Mouse (Mus musculus) neural tube, embryonic 15.5 days (tissue): ENCODE results near the gene Acot1. TPM values are rescaled to one million over a fixed set of nuclear protein-coding genes. Genes with fewer than 3 reads are reported as not detected.
"Not testable (repeated sequence)": the region's sequence is repeated elsewhere in the genome, so short reads cannot be mapped to it uniquely, and the experiment has no call there.

Experiments
- ATAC-seq: fragments of 200-750 bp; cut with Nextera tagmentation; 2 replicates; pipeline ENCODE4 v1.8.0; 2017; ENCODE audit warnings: mild to moderate bottlenecking, moderate TSS enrichment, moderate library complexity; ENCODE audit not compliant: low FRiP score
- H3K27ac ChIP-seq: fragments of 300-500 bp; sonication (generic); replicated peaks from 2 replicates; pipeline ENCODE4 v1.5.1; 2015; ENCODE audit warnings: mild to moderate bottlenecking, inconsistent platforms
- H3K27me3 ChIP-seq: fragments of 300-500 bp; sonication (generic); replicated peaks from 2 replicates; pipeline ENCODE4 v1.6.1; 2015; ENCODE audit warnings: inconsistent platforms
- H3K36me3 ChIP-seq: fragments of 300-500 bp; sonication (generic); 2 replicates; pipeline ENCODE4 v1.6.1; 2015; ENCODE audit warnings: inconsistent platforms
- H3K4me1 ChIP-seq: fragments of 300-500 bp; sonication (generic); 2 replicates; pipeline ENCODE4 v1.6.1; 2015; ENCODE audit warnings: inconsistent platforms
- H3K4me2 ChIP-seq: fragments of 300-500 bp; sonication (generic); 2 replicates; pipeline ENCODE4 v1.6.1; 2015; ENCODE audit warnings: inconsistent platforms, mild to moderate bottlenecking, moderate library complexity
- H3K4me3 ChIP-seq: fragments of 300-500 bp; sonication (generic); replicated peaks from 2 replicates; pipeline ENCODE4 v1.5.1; 2015; ENCODE audit warnings: mild to moderate bottlenecking, inconsistent platforms
- H3K9ac ChIP-seq: fragments of 300-500 bp; sonication (generic); replicated peaks from 2 replicates; pipeline ENCODE4 v1.6.1; 2015; ENCODE audit warnings: mild to moderate bottlenecking, inconsistent platforms
- H3K9me3 ChIP-seq: fragments of 300-500 bp; sonication (generic); replicated peaks from 2 replicates; pipeline ENCODE4 v1.6.1; 2016; ENCODE audit warnings: inconsistent platforms
- WGBS: fragments of 180-500 bp; shearing (Covaris S2); methylation state at CpG from one replicate; pipeline ENCODE4 v1.1.7; 2015; ENCODE audit warnings: mixed read lengths; 5-methylcytosine and 5-hydroxymethylcytosine counted together
- polyA plus RNA-seq: library from polyadenylated mRNA; unstranded; fragments of >200 nt; fragmentation: Nextera tagmentation; extraction: Ambion mirVana; gene quantifications from 2 replicates; pipeline ENCODE4 v1.2.1, GENCODE M21; 2015

Gene Acot1
- polyA plus RNA-seq, 1 experiment from 2014 or later: 78.4 TPM

- Histone ChIP-seq H3K9ac (no peak overlapping the region), H3K4me2 (no peak overlapping the region), H3K4me1 (0 out of 2 replicates have a peak, but pooled peaks cover 8% of the 10 kb centered on the region), H3K27ac (0 out of 2 replicates have a peak overlapping the region, but pooled peaks have one; percentile 23), H3K9me3 (no peaks in the 10 kb centered on the region), H3K4me3 (no peak overlapping the region), H3K27me3 (no peaks in the 10 kb centered on the region), H3K36me3 (no peaks in the 10 kb centered on the region)
- no peak for ATAC-seq
- 65% methylated on average over 11 of the region's 11 CpGs for WGBS
Measured at GRCm38 (mm10) chr12:83998341-83999107, 10.8 kb upstream of the Acot1 start.

GRCm38 (mm10) chr12:83999237-83999636, 10.1 kb upstream of the Acot1 start:
- H3K4me3 ChIP-seq, H3K27ac ChIP-seq, H3K4me2 ChIP-seq, H3K9ac ChIP-seq, ATAC-seq, H3K4me1 ChIP-seq, H3K27me3 ChIP-seq, H3K9me3 ChIP-seq, H3K36me3 ChIP-seq: not testable (repeated sequence)
- 67% methylated on average over 8 of the region's 8 CpGs for WGBS

- Histone ChIP-seq H3K4me1 (0 out of 2 replicates have a peak, but pooled peaks cover 8% of the 10 kb centered on the region), H3K9ac (no peak overlapping the region), H3K4me2 (no peak overlapping the region), H3K27ac (no peak overlapping the region), H3K36me3 (no peaks in the 10 kb centered on the region), H3K9me3 (no peaks in the 10 kb centered on the region), H3K27me3 (no peaks in the 10 kb centered on the region), H3K4me3 (no peak overlapping the region)
- 52% methylated on average over 3 of the region's 3 CpGs for WGBS
- no peak for ATAC-seq
Measured at GRCm38 (mm10) chr12:84000418-84000817, 8.9 kb upstream of the Acot1 start.

GRCm38 (mm10) chr12:84003866-84004265, 5.4 kb upstream of the Acot1 start:
- Histone ChIP-seq H3K36me3 (no peaks in the 10 kb centered on the region), H3K4me3 (no peak overlapping the region), H3K27me3 (no peaks in the 10 kb centered on the region), H3K4me2 (no peak overlapping the region), H3K9ac (no peak overlapping the region), H3K9me3 (no peaks in the 10 kb centered on the region), H3K4me1 (0 out of 2 replicates have a peak, but pooled peaks cover under 1% of the 10 kb centered on the region), H3K27ac (no peak overlapping the region)
- WGBS: 88% methylated on average over 1 of the region's 1 CpGs
- no peak for ATAC-seq

GRCm38 (mm10) chr12:84008251-84008650, 1.0 kb upstream of the Acot1 start:
- peak overlapping the region; percentile 77 for H3K27ac ChIP-seq
- no peaks in the 10 kb centered on the region for H3K9me3 ChIP-seq
- 81% methylated on average over 11 of the region's 12 CpGs for WGBS
- H3K27me3 ChIP-seq: no peaks in the 10 kb centered on the region
- no peaks in the 10 kb centered on the region for H3K36me3 ChIP-seq
- peaks cover 19% of the 10 kb centered on the region for H3K4me1 ChIP-seq
- no peak for ATAC-seq
- H3K4me2 ChIP-seq: peak overlapping the region; percentile 60; the same call in 1 of the 2 replicates
- H3K4me3 ChIP-seq: no peak overlapping the region
- no peak overlapping the region for H3K9ac ChIP-seq

- 34% methylated on average over 8 of the region's 8 CpGs for WGBS
- Histone ChIP-seq H3K36me3 (no peaks in the 10 kb centered on the region), H3K27me3 (no peaks in the 10 kb centered on the region), H3K4me3 (peak overlapping the region; percentile 50), H3K4me1 (peaks cover 20% of the 10 kb centered on the region), H3K27ac (peak overlapping the region; percentile 77), H3K9me3 (no peaks in the 10 kb centered on the region), H3K9ac (0 out of 2 replicates have a peak overlapping the region, but pooled peaks have one; percentile 44), H3K4me2 (peak overlapping the region; percentile 60)
- ATAC-seq: peak; percentile 50; the same call in 1 of the 2 replicates
Measured at GRCm38 (mm10) chr12:84008729-84009128, 561 bp upstream of the Acot1 start.

GRCm38 (mm10) chr12:84010201-84010600, 911 bp downstream of the Acot1 start:
- no peak for ATAC-seq
- H3K9me3 ChIP-seq: no peaks in the 10 kb centered on the region
- 73% methylated on average over 3 of the region's 3 CpGs for WGBS
- peaks cover 28% of the 10 kb centered on the region for H3K4me1 ChIP-seq
- H3K9ac ChIP-seq: peak overlapping the region; percentile 44; the same call in 1 of the 2 replicates
- H3K4me3 ChIP-seq: peak overlapping the region; percentile 50
- no peaks in the 10 kb centered on the region for H3K27me3 ChIP-seq
- peak overlapping the region; percentile 60 for H3K4me2 ChIP-seq
- H3K36me3 ChIP-seq: no peaks in the 10 kb centered on the region; the same call in 1 of the 2 replicates
- H3K27ac ChIP-seq: peak overlapping the region; percentile 77

GRCm38 (mm10) chr12:84011251-84012040, 2.2 kb downstream of the Acot1 start:
- ATAC-seq: peak; percentile 76

GRCm38 (mm10) chr12:84013130-84013529, 3.8 kb downstream of the Acot1 start:
- Histone ChIP-seq H3K9ac (no peak overlapping the region), H3K27me3 (no peaks in the 10 kb centered on the region), H3K4me2 (peak overlapping the region; percentile 60), H3K4me3 (no peak overlapping the region), H3K36me3 (no peaks in the 10 kb centered on the region; the same call in 1 of the 2 replicates), H3K27ac (no peak overlapping the region), H3K4me1 (peaks cover 28% of the 10 kb centered on the region), H3K9me3 (no peaks in the 10 kb centered on the region)
- no peak for ATAC-seq
- WGBS: 53% methylated on average over 6 of the region's 6 CpGs

More at GRCm38 (mm10) chr12:84011251-84012040, 2.2 kb downstream of the Acot1 start:
- Histone ChIP-seq H3K4me1 (peaks cover 28% of the 10 kb centered on the region), H3K9ac (no peak overlapping the region), H3K4me3 (peak overlapping the region; percentile 50), H3K9me3 (no peaks in the 10 kb centered on the region), H3K36me3 (no peaks in the 10 kb centered on the region; the same call in 1 of the 2 replicates), H3K27ac (peak overlapping the region; percentile 77), H3K4me2 (peak overlapping the region; percentile 60), H3K27me3 (no peaks in the 10 kb centered on the region)
- 19% methylated on average over 12 of the region's 12 CpGs for WGBS

GRCm38 (mm10) chr12:84013701-84014100, 4.4 kb downstream of the Acot1 start:
- 92% methylated on average over 7 of the region's 7 CpGs for WGBS
- Histone ChIP-seq H3K4me3 (no peak overlapping the region), H3K4me1 (peaks cover 28% of the 10 kb centered on the region), H3K9me3 (no peaks in the 10 kb centered on the region), H3K4me2 (peak overlapping the region; percentile 60), H3K9ac (no peak overlapping the region), H3K27ac (no peak overlapping the region), H3K36me3 (no peaks in the 10 kb centered on the region; the same call in 1 of the 2 replicates), H3K27me3 (no peaks in the 10 kb centered on the region)
- ATAC-seq: no peak

GRCm38 (mm10) chr12:84020528-84020927, 11.2 kb downstream of the Acot1 start:
- not testable (repeated sequence) for H3K27ac ChIP-seq, H3K36me3 ChIP-seq, H3K4me1 ChIP-seq, H3K27me3 ChIP-seq, H3K4me2 ChIP-seq, H3K4me3 ChIP-seq, ATAC-seq, H3K9ac ChIP-seq, H3K9me3 ChIP-seq
- WGBS: 57% methylated on average over 7 of the region's 7 CpGs
